Mouse (Mus musculus): ENCODE data around the gene Tmem177.

Tmem177 gene

GRCm38 (mm10) chr1:119891149-119891548 lies 21.9 kb downstream of the Tmem177 start:
- DNase-seq (ENCODE audit: low spot score in 2 of 2): no peak

DNA sequence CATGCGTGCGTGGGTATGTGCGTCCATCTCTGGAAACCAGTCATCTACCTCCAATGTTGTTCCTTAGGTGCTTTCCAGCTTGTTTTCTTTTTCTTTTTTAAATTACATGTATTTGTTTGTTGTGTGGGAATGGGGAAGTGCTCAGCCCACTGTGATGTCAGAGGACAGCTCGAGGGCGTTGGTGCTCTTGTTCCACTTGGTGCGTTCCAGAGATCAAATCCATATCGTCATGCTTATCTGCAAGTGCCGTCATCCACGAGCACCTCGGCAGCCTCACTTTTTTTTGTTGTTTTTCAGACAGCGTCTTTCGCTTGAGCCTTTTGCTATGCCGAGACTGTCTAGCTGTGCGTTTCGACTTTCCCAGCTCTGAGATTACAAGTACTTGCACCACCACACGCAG lies 23.7 kb downstream of the Tmem177 start:
- DNase-seq (ENCODE audit: low spot score in 2 of 2): no peak

DNA sequence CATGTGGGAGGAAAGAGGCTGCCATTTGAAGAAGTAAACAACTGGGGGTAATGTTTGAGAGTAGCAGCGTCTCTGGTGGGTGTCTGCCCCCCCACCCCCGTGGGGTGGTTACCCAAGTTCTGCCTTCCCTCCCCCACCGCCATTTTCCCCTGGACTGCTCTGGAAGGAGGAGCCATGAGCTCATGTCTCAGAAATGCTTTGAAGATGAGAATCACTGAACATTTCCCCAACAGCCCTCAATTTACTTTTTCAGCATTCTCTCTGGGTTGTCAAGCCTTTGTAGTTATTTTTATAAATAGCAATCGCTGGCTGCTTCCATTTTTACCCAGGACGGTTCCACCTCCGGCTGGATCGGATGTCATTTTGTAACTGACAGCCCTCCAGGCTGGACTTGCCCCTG lies 26.7 kb downstream of the Tmem177 start:
- DNase-seq (ENCODE audit: low spot score in 2 of 2): no peak

DNA sequence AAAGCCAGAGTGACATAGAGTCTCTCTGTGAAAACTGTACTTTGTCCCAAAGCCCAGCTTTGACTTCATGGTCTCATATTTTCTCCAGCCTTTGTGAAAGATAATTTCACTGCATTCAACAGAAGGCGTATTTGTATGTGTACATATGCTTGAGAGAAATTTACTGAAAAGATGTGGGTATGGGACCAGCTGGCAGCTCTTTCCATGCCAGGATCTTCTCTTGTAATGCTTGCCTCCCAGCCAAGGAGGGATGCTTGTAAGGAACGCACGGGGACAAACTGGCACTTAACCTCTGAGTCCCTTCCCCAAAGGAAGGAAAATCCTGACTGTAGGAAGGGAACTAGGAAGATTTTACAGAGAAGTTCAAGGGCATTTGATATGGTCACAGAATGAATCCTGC lies 28.7 kb downstream of the Tmem177 start:
- no peak for DNase-seq (ENCODE audit: low spot score in 2 of 2)

- peak; percentile 59 to 61 for DNase-seq (ENCODE audit: low spot score in 2 of 2)
Measured at GRCm38 (mm10) chr1:119878909-119879308, 34.1 kb downstream of the Tmem177 start.

GRCm38 (mm10) chr1:119877469-119877868 lies 35.5 kb downstream of the Tmem177 start:
- no peak for DNase-seq (ENCODE audit: low spot score in 2 of 2)

DNA sequence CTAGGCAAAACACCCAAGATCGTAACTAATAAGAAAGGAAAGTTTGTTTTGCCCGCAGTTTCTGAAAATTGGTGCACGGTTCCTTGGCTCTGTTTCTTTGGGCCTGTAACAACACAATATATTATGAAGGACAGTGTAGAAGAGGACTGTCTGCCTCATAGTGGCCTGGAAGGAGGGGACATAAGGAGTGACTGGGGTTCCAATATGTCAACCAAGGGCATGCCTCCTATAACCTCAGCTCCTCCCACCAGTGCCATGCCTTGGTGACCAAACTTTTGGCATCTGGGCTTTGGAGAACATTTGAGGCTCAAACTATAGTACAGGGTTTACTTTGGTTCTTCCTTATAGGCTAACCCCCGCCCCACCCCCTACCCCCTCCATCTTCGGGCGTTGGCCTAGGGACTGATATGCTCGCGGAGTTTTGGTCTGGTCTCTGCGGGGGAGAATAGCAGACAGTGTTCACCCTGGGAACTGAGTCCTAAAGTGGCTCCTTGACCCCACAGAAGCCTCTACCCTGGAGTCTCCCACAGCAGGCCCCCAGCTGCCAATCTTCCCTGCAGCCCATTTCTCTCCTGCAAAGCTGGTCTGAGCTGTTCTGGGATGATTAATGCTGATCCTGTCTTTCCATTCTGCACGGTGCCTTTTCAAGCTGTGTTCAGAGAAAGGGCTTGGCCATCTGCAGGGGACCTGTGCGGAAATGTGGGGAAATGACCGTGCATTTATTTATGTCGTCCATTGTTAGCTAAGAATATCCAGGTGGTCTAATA lies 44.4 kb downstream of the Tmem177 start:
- DNase-seq (ENCODE audit: low spot score in 2 of 2): no peak

- DNase-seq (ENCODE audit: low spot score in 2 of 2): no peak
Measured at GRCm38 (mm10) chr1:119867300-119867699, 45.7 kb downstream of the Tmem177 start.

- no peak for DNase-seq (ENCODE audit: low spot score in 2 of 2)
Measured at GRCm38 (mm10) chr1:119865311-119865710, 47.7 kb downstream of the Tmem177 start.

GRCm38 (mm10) chr1:119863507-119864296 lies 49.3 kb downstream of the Tmem177 start:
- no peak for DNase-seq (ENCODE audit: low spot score in 2 of 2)

- no peak for DNase-seq (ENCODE audit: low spot score in 2 of 2)
Measured at GRCm38 (mm10) chr1:119859566-119859965, 53.4 kb downstream of the Tmem177 start.

Measured in frontal cortex, postnatal 10 days (tissue).